Mouse (Mus musculus): ENCODE data around the gene Plpp6. TPM values are rescaled to one million over a fixed set of nuclear protein-coding genes. Genes with fewer than 3 reads are reported as not detected.
A peak's percentile ranks its signal among the peaks of the same experiment; 100 is the strongest.

The Plpp6 gene
- polyA plus RNA-seq, 1 experiment from 2014 or later: 19.7 TPM

DNA sequence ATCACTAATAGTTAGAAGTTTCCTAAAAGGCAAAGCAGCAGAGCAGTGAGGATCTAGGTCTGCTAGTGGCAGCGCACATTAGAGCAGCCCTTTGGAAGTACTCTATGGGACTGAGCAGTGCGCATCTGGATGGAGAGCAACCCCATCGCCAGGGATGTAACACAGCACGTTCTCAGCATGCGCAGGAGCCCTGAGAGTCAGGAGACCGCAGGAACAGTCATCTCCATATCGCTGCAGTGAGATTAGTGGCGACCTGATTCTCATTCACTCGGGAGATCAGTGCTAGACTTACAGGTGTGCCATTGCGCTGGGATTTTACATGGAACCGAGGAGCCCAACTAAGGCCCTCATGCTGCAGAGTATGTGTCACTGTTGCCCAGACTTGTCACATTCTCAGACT lies 45.3 kb downstream of the Plpp6 start:
- no peak overlapping the region for H3K4me3 ChIP-seq (replicated peaks; ENCODE audit: low read depth, low read length)
- H3K36me3 ChIP-seq (ENCODE audit: insufficient read depth, low read length): peaks cover 33% of the 10 kb centered on the region
- H3K27ac ChIP-seq: no peak overlapping the region
- H3K4me1 ChIP-seq (replicated peaks; ENCODE audit: insufficient read depth, low read length): no peaks in the 10 kb centered on the region
- no peak overlapping the region for H3K9ac ChIP-seq (ENCODE audit: low read depth, low read length)
- no peak for TF ChIP-seq CTCF (IDR thresholded peaks at IDR 0.05; ENCODE audit: low read depth)
- H3K27me3 ChIP-seq (ENCODE audit: insufficient read depth, low read length): no peaks in the 10 kb centered on the region
- no peak for ATAC-seq (replicated peaks; ENCODE audit: low FRiP score, low read depth)
- 95% methylated on average over 11 of the region's 11 CpGs for WGBS
- no peak overlapping the region for H3K4me2 ChIP-seq (ENCODE audit: low read length)
- H3K9me3 ChIP-seq (replicated peaks; ENCODE audit: low read length): no peaks in the 10 kb centered on the region
- DNase-seq (ENCODE audit: low spot score): no peak

DNA sequence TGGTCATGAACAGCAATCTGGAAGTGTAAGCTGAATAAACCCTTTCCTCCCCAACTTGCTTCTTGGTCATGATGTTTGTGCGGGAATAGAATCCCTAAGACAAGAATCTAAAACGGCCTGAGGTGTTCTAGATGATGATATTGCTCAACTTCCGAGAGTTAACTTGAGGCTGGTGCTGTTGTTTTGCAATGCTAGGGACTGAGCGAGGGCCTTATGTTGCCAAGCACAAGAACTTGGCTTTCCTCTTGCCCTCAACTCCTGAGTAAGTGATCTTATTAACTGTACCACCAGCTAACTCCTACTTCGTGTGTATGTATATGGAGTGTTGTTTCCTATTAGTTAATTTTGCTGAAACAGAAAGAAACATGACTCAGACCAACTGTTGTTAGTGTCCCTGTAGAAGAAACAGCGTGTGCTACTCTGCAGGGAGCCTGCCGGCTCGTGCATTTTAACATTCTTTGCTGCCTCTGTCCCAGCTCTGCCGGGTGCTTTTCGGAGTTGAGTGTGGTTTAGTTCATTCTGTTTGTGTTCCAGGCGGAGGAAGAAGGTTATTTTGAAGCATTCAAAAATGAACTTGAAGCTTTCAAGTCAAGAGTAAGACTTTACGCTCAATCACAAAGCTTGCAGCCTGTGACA lies 47.7 kb downstream of the Plpp6 start:
- Histone ChIP-seq H3K27ac (no peak overlapping the region), H3K27me3 (ENCODE audit: insufficient read depth, low read length) (no peaks in the 10 kb centered on the region), H3K4me3 (replicated peaks; ENCODE audit: low read depth, low read length) (no peak overlapping the region), H3K9ac (ENCODE audit: low read depth, low read length) (no peak overlapping the region), H3K36me3 (ENCODE audit: insufficient read depth, low read length) (peaks cover 33% of the 10 kb centered on the region), H3K4me1 (replicated peaks; ENCODE audit: insufficient read depth, low read length) (no peaks in the 10 kb centered on the region), H3K9me3 (replicated peaks; ENCODE audit: low read length) (no peaks in the 10 kb centered on the region), H3K4me2 (ENCODE audit: low read length) (no peak overlapping the region)
- TF ChIP-seq CTCF (IDR thresholded peaks at IDR 0.05; ENCODE audit: low read depth): no peak
- DNase-seq (ENCODE audit: low spot score) (no peak), ATAC-seq (replicated peaks; ENCODE audit: low FRiP score, low read depth) (no peak)
- WGBS: 92% methylated on average over 12 of the region's 12 CpGs

DNA sequence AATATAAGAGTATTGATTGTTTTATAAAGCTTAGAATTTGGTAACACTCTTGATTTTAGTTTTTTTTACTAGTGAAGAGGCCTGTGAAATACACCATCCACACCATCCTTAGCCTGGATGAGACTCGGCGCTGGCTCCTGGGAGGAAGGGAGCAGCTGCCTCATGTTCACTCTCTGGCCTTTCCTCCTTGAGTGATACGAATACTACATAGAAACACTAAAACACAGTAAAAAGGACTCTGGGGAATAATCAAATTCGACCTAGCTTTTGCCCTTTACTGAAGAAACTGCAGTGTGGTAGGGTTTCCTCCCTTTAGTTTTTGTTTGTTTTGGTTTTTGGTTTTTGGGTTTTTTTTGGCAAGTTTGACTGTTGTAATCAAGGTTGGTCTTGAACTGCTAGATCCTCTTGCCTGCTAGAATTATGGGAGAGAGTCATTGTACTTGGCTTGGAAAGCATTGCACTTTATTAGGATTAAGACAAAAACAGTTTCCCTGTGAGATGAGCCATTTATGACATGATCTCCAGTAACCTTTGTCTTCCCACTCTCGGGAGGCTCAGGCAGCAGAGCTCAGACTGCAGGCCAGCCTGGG lies 50.8 kb downstream of the Plpp6 start:
- ATAC-seq (replicated peaks; ENCODE audit: low FRiP score, low read depth): no peak
- Histone ChIP-seq H3K4me1 (replicated peaks; ENCODE audit: insufficient read depth, low read length) (no peaks in the 10 kb centered on the region), H3K27ac (no peak overlapping the region), H3K27me3 (ENCODE audit: insufficient read depth, low read length) (no peaks in the 10 kb centered on the region), H3K4me3 (replicated peaks; ENCODE audit: low read depth, low read length) (no peak overlapping the region), H3K9me3 (replicated peaks; ENCODE audit: low read length) (no peaks in the 10 kb centered on the region), H3K9ac (ENCODE audit: low read depth, low read length) (no peak overlapping the region), H3K4me2 (ENCODE audit: low read length) (no peak overlapping the region), H3K36me3 (ENCODE audit: insufficient read depth, low read length) (peaks cover 22% of the 10 kb centered on the region; the same call in 1 of the 2 replicates)
- 61% methylated on average over 5 of the region's 5 CpGs for WGBS
- no peak for TF ChIP-seq CTCF (IDR thresholded peaks at IDR 0.05; ENCODE audit: low read depth)
- DNase-seq (ENCODE audit: low spot score): peak; percentile 78

DNA sequence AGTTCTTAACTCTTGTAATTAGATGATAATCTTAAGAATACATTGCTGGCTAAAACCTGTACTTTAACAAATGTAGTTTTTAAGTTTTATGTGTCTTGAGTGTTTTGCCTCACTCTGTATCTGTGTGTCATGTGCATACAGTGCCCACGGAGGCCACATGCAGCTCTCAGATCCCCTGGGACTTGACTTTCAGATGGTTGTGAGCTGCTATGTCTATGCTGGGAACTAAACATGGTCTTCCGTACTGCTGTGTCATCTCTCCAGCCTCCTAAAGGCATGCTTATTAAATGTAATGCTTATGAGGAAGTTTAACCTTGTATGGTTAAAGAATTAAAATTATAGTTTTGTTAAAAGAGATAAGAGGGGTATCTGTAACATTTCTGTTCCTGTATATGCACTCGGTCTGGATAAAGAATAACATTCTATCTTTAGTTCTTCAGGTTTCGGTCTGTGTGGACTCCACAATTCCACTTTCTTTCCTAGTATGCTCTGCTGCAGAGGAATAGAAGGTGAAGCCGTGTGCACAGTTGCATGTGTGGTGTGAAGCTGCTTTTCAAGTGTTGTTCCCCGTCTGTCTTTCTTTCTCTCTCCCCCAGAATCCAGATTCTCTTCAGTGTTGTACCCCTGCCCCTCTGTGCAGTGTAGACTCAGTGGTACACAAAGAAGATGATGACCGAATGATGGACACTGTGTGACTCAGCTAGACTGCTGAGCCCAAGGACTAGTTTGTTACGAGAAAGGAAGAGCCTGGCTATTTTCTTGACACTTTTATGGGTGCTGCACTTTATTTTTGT lies 51.9 kb downstream of the Plpp6 start:
- Histone ChIP-seq H3K9me3 (replicated peaks; ENCODE audit: low read length) (no peaks in the 10 kb centered on the region), H3K4me3 (replicated peaks; ENCODE audit: low read depth, low read length) (no peak overlapping the region), H3K36me3 (ENCODE audit: insufficient read depth, low read length) (peaks cover 22% of the 10 kb centered on the region; the same call in 1 of the 2 replicates), H3K4me1 (replicated peaks; ENCODE audit: insufficient read depth, low read length) (no peaks in the 10 kb centered on the region), H3K27ac (peak overlapping the region; percentile 50; the same call in 1 of the 2 replicates), H3K27me3 (ENCODE audit: insufficient read depth, low read length) (no peaks in the 10 kb centered on the region), H3K4me2 (ENCODE audit: low read length) (no peak overlapping the region), H3K9ac (ENCODE audit: low read depth, low read length) (no peak overlapping the region)
- no peak for TF ChIP-seq CTCF (IDR thresholded peaks at IDR 0.05; ENCODE audit: low read depth)
- 63% methylated on average over 8 of the region's 8 CpGs for whole genome bisulfite sequencing
- DNase-seq (ENCODE audit: low spot score) (no peak), ATAC-seq (replicated peaks; ENCODE audit: low FRiP score, low read depth) (no peak)

DNA sequence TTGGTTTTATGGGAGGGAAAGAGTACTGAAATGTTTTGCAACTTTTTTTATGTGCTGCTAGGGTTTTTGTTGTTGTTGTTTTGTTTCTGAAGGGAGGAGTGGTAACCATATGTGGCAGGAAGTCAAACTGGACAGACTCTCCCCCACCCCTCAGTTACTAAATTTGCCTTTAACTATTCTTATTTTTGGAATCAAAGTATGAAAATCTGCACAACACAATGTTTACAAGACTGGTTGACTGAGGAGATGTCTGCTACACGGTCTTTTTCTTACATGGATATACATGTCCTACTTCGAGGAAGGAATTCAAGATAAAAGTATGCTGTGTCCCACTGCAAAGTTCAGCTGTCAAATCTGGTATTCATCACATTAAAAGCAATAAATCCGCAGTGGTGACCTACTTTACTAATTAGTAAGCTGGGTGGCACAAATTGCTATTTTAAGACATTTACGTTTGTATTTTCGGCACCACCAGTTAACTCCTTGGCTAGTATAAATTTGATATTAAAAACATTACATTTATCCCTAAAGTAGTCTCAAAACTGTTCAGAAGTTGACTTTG lies 52.5 kb downstream of the Plpp6 start:
- H3K27ac ChIP-seq: peak overlapping the region; percentile 50; the same call in 1 of the 2 replicates
- H3K4me1 ChIP-seq (replicated peaks; ENCODE audit: insufficient read depth, low read length): no peaks in the 10 kb centered on the region
- peaks cover 19% of the 10 kb centered on the region; the same call in 1 of the 2 replicates for H3K36me3 ChIP-seq (ENCODE audit: insufficient read depth, low read length)
- ATAC-seq (replicated peaks; ENCODE audit: low FRiP score, low read depth) (no peak), DNase-seq (ENCODE audit: low spot score) (peak; percentile 74)
- H3K4me3 ChIP-seq (replicated peaks; ENCODE audit: low read depth, low read length): no peak overlapping the region
- no peaks in the 10 kb centered on the region for H3K9me3 ChIP-seq (replicated peaks; ENCODE audit: low read length)
- 56% methylated on average over 5 of the region's 5 CpGs for WGBS
- no peaks in the 10 kb centered on the region for H3K27me3 ChIP-seq (ENCODE audit: insufficient read depth, low read length)
- no peak for TF ChIP-seq CTCF (IDR thresholded peaks at IDR 0.05; ENCODE audit: low read depth)
- no peak overlapping the region for H3K9ac ChIP-seq (ENCODE audit: low read depth, low read length)
- H3K4me2 ChIP-seq (ENCODE audit: low read length): no peak overlapping the region

Other genes with a start within 250 kb of the Plpp6 start
- 20.5 and 22.8 TPM in 2 replicates for gene Slc1a1, start 128.9 kb upstream of the Plpp6 start, polyA plus RNA-seq (2015; fragmentation: Nextera tagmentation; extraction: Ambion mirVana)
- gene 4430402I18Rik, start 3.8 kb downstream of the Plpp6 start, polyA plus RNA-seq (2015; fragmentation: Nextera tagmentation; extraction: Ambion mirVana): 9.0 and 10.3 TPM in 2 replicates
- 28.2 and 33.0 TPM in 2 replicates for gene Cdc37l1, start 26.4 kb downstream of the Plpp6 start, polyA plus RNA-seq (2015; fragmentation: Nextera tagmentation; extraction: Ambion mirVana)
- gene Ak3, start 84.0 kb downstream of the Plpp6 start, polyA plus RNA-seq (2015; fragmentation: Nextera tagmentation; extraction: Ambion mirVana): 105 and 115 TPM in 2 replicates
- gene Rcl1, start 137.4 kb downstream of the Plpp6 start, polyA plus RNA-seq (2015; fragmentation: Nextera tagmentation; extraction: Ambion mirVana): 42.7 and 48.4 TPM in 2 replicates